Mouse (Mus musculus) brain, adult 2 months (tissue): Measurements from ENCODE around the gene Sgpp1.

Experiments
- DNase-seq: peaks from one replicate; pipeline ENCODE4 v3.0.0; 2011; ENCODE audit warnings: low read depth, low spot score

Gene Sgpp1

DNA sequence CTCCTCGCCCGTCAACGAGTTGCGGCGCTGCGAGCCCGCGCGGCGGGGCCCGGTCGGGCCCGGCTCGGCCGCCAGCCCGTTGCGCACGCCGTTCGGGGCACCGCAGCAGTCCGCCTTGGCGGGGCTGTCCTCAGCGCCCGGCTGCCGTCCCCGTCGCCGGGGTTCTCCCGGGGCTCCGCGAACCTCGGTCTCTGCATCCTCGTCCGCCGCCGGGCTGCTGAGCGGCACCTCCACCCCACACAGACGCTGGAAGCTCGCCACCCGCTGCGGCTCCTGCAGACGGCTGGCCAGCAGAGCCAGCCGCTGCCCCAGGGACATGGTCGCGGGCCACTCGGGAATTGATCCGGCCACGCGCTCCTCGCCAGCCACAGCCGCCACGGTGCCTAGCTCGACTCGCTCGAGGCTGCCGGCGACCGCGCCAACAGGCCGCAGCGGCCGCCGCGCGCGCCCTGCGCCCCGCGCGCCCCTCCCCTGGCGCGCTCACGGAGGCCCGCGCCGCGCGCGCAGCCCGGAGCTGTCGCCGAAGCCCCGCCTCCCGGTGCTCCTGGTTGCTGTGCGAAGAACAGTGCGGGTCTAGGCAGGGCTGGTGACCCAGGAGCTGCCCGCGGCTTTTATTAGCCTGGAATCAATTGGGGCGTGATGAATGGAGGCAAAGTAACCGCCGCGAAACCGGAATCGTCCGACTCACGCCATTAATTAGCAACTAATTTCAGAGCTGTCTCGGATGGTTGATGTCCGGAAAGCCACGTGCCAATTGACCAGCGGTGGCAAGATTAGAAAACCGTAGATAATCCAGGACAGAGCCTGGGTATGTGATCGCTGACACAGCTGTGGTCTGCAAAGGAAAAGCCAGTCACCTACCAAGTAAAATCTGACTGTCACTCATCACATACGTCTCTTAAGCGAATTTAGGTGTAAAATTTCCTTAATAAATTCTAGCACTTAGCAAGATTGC, at the start of gene Sgpp1:
Gene Sgpp1 (minus strand): TSS at position 484 of the 955 bp plus-strand sequence.
- DNase-seq = peak; percentile 93

DNA sequence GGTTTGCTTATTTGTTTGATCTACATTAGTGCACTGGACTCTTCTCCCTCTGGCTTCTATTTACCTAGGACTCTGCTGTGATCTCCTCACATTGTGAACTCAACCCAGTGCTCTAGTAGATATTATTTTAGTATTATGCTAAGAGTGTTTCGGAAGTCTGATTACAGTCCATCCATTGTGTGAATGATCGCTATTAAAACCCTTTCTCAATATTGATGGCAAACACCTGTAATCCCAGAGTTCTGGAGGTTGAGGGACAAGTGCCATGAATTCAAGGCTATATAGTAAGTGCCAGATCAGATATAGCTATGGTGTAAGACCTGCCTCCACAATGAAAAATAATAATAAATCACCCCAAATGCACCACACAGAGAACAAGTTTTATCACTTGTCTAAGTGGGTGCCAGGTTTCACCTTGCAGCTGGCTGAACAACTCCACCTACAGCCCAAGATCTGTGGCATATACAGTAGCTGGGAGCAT, 48.8 kb upstream of the Sgpp1 start:
- DNase-seq = no peak

DNA sequence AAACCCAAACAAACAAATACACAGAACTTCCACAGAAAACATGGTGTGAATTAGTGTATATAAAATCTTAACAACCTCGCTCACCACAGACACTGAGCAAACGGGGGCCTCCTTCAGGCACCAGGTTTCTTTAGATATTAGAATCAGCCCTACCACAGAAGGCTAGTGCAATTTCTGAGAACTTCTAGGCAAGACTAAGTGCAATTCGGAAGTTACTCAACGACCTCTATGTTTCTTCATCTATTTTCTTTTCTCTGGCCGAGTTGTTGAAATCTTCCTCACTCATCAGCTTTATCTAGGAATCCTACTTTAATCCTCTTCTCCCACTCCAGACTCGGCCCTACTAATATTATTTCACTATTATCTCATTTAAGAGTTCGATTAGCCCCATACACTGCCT, 46.5 kb upstream of the Sgpp1 start:
- DNase-seq = no peak

DNA sequence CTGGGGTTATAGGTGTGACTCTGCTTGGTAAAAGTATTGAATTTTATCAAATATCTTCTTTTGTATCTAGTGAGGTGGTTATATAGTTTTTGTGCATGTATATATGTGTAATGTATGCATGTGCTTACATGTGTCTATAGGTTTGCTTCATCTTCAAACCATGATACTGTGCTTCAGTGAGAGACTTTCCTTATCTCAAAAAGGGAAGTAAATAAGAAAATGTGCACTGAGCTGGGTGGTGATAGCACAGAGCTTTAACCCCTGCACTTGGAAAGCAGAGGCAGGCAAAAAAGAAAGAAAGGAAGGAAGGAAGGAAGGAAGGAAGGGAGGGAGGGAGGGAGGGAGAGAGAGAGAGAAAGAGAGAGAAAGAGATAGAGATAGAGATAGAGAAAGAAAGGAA, 45.9 kb upstream of the Sgpp1 start:
- DNase-seq = no peak

DNA sequence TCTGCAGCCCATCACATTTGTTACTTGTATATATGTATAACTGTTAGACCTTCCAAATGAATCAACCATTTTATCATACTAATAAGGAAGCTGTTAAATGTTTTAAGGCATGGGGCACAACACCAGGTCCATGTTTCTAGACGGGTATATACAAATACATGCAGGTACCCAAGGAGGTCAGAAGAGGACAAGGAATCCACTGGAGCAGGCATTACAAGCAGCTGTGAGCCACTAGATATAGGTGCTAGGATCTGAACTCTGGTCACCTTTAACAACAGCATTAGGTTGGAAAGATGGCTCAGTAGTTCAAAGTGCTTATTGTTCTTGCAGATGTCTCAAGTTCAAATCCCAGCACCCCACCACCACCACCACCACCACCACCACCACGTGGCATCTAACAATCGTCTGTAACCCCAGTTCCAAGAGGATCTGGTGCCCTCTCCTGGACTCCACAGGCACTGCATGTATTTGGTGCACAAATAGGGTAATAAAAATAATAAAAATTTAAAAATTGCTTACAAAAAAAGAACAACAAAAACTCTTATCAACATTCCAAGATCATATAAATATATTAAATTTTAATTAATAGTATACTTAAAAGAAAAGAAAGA, 37.0 kb upstream of the Sgpp1 start:
- DNase-seq = peak; percentile 48

DNA sequence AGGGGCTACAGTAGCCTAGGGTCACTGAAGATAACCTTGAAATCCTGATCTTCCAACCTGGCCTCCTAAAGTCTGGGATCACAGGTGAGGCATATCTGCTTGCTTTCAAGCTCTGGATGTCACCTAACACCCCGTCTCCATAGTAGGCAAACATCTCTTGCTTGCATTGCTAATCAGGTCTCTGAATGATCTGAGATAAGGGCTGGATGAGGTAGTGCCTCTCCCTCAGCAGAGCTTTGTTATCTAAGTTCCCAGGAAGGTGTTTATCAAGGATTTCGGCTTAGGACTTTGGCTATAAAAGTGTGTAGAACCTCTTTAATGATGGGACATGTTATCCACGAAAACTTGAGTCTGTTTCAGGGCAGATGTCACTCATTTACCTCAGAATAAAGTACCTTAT, 35.9 kb upstream of the Sgpp1 start:
- no peak for DNase-seq

DNA sequence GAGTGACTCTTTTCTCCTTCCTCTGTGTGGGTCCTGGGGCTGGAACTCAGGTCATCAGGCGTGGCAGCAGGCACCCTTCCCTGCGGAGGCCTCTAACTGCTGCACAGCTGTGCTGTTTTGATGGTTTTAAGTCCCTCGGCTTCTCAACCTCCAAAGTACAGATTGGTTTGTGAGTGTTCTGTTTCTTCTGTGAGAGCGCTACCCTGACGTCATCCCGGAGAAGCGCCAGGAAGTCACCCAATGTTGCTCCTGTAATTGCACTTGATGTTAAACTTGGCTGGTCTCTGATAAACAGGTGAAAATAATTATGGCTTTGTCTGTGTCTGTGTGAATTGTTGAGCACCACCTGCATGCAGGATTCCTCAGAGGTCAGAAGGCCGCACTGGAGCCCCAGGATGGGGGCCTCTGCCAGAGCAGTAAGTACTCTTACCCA, 31.4 kb upstream of the Sgpp1 start:
- DNase-seq = no peak

DNA sequence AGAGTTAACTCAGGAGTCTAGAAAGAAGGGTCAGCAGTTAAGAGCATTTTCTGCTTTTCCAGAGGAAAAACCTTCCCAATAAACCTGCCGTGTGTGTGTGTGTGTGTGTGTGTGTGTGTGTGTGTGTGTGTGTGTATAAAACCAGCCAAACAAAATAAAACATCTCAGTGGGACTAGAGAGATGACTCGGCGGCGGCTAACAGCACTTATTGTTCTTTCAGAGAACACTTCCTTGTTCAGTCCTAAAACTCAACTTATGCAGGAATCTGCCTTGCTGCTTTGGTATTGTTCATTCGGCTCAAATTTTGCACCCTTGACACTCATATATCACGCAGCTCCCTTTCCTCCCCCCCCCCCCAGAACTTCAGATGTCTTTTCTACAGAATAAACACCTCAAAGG, 30.9 kb upstream of the Sgpp1 start:
- DNase-seq = no peak

DNA sequence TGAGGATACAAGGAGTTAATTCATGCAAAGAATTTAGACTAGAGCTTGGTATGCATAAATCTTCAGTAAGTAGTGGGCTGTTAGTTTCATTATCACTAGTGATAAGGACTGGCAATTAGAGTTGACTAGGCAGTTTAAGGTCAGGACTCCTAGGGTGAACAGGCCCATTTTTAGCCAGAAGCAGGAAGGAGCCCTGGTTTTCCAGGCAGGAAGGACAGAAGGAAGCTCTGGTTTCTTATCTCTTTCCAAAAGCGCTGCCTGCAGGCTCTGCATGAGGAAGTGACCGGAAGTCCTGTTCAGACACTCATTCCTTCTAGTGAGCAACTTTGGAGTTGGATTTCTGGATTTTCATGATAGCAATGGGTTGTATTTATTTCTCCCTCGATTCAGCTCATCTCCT, 30.2 kb upstream of the Sgpp1 start:
- DNase-seq = no peak

DNA sequence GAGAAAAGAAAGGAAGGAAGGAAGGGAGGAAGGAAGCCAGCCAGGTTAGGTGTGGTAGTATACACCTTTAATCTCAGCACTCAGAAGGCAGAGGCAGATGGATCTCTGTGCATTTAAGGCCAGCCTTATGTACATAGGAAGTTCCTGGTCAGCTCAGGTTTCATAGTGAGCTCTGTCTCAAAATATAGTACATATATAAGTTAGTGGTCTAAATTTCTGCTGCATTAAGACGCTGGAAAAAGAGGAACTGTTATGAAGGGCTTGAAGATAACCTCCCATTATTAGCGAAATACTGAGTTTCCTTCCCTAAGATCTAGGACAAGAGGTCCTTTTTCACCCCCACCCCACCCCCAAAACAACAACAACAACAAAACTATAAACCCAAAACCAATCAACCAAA, 20.9 kb upstream of the Sgpp1 start:
- DNase-seq = no peak

DNA sequence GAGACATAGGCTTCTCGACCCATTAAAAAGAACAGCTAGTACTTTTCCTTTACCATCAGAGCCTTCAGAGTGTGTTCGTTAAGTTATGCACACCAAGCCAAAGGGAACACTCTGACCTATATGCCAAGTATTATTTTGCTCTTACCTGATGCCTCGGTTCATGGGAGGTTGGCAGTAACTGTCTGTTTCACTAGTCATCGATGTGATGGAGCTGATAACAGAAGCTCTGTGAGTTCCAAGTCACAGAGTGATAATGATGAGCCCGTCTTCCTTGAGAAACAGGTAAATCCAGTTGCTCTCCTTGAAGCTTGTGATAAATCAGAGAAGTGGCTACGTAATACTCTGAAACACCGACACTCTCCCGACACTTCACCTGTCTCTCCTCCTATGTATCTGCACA, 18.2 kb upstream of the Sgpp1 start:
- DNase-seq = no peak

DNA sequence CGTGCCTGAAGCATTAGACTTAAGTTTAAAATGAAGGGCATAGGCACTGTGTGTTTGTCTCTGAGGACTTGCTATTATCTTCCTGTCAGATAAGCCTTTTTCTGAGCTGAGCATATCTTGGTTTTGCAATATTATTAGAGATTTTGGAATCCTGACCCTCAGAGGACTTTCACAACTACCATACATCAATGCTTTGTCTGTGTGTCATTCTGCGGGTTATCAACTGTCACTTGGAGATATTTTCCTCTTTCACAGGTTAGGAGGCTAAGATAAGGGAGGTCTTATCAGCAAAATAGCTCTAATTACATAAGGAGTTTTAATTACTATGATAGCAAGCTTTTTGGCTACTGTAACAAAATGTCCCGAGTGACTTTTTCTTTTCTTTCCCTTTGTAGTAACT, 16.5 kb upstream of the Sgpp1 start:
- no peak for DNase-seq

DNA sequence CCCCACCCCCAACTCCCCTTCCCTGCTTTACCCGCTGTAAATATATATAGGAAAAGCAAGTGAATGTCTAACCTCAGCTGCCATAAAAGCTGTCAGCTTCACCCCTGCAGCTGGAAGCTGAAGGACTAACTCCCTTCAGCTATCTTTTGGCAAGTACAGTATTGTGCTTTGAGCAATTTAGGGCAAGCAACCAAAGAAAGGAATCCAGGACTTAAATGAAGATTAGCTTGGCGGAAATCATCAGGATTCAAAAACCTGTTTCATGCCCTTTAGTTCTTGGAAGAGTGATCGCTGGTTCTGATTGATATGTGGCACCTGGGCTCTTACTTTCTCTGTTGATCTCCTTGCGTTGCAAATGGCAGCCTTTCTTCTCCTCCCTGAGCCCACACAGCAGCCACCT, 13.0 kb upstream of the Sgpp1 start:
- DNase-seq = no peak

DNA sequence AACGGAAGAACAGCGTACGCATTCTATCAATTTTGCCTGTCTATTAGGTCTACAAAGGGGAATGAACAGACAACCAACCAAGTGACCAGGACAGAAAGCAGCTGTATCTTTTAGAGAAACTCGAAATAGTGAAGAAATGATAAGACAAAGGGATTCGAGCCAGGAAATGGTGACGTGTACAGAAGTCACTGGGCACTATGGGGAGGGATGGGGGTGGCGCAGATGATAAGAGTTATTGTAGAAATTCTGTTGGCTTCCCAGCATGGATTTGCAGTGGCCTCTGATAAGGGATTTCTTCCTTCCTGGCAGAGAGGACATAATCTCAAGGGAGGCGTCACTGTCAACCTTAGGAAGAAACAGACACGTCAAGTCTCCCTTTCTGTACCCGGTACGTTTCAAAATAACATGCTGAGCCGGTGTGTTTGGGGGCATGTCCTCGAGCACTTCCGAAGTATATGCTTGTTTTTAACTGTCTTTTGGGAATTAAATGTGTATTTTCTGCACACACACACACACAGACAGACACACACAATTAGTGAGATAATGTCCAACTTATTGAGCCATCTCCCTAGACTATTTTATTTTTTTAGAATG, 10.3 kb upstream of the Sgpp1 start:
- no peak for DNase-seq

DNA sequence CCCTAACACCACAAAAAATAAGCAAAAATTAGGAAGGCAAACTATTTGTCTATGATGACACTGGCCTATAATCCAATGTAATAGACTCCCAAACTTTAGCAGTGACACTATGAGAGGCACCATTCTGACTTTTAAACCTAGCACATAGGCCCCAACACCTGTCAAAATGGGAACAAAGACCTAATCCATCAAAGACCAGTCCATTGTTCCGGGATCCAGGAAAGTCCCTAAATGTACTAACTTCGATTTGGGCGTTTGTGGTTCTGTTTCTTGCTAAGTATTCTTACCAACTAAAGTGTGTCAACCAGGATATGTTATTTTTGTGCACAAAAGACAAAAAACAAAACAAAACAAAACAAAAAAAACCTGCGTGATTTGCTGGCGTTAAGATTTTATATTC, 6.6 kb upstream of the Sgpp1 start:
- no peak for DNase-seq

DNA sequence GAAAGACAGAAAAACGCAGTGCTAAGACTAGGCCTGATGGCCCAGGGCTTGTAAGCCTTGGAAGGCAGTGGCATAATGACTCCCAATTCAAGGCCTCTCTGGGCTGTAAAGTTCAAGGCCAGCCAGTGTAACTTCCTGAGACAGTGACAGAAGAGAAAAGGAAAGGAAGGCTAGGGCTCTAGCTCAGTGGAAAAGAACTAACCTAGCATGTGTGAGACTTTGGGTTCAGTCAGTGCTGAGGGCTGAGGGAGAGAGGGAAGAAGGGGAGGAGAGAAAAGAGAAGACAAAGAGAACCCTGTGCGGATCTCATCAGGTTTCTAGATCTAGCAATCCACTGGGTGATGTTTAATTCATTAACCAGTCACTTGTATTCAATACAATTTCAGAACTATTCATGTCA, 5.7 kb upstream of the Sgpp1 start:
- DNase-seq = no peak

DNA sequence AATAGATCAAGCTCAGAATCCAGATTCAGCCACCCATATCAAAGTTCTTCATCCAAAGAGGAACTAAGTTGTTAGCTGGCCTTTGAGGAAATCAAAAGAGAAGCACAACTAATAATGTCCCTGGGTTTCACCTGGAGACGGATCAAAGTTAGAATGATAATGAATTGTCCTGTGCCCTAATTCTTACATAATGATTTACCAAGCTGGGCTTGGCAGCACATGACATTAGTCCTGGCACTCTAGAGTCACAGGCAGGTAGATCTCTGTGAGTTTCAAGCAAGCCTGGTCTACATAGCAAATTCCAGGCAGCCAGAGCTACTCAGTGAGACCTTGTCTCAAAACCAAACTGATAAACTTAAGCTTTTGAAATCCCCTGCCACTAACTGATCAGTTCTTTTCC, 4.9 kb upstream of the Sgpp1 start:
- no peak for DNase-seq

DNA sequence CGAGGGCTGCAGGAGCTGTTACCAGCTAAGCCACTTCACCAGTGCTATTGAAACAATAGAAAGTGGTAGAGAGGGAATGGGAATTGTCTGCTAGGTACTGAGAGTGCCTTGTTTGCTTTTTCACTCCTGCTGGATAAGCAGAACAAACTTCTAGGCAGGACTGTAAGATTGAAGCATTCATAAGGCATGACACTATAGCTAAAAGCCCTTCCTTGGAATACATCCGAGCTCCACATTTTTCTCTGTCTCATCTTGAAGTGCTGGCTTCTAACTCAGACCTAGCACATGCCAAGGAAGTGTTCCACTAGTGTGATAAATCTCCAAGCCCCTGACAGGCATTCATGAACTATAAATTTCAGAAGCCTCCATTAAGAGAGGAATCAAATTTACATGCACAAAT, 4.1 kb upstream of the Sgpp1 start:
- no peak for DNase-seq

DNA sequence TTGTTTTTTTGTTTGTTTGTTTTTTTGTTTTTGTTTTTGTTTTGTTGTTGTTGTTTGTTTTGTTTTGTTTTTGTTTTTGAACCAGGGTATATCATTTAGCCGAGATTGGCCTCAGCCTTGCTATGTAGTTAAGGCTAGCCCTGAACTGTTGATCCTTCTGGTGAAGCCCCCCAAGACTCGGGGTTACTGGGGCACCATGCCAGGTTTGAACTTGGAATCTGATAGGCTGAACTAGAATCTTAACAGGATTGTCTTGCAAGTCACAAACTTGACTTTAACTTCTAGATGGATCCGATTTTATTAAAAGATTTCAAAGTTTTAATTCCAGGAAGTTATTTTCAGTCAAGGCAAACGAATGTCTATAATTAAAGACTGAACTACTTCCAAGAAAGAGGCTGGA, 767 bp upstream of the Sgpp1 start:
- no peak for DNase-seq

DNA sequence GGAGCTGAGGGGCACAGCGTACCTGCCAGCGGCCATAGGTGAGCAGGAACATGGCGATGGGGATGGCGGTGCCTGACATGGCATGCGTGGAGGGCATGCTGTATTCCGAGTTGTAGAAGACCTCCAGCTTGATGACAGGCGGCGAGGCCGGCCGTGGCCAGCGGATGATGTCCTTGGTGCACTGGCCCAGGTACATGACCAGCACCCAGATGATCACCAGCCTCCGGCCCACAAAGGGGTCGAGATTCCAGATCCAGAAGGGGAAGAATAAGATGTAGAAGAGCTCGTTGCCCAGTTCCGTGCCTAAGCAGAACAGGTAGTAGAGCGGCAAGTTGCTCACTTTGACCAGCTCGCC, 661 bp downstream of the Sgpp1 start:
- DNase-seq = peak; percentile 46

DNA sequence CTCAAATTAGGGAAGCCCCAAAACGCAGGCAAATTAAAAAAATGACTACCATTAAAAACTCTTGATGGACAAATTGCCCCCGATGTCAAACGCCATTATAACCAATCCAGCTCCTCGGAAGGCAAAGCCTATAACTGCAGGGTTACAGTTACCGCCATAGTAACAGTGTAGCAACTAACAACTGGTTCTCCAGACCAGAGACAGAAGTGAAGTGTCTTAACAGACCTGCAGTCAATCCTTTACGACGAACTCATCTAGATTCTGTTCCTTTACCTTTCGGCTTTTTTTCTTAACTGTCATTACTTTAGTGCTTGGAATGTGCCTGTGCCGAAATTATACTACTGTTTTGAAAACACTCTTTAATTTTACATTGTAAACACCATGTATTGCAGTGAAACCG, 1.4 kb downstream of the Sgpp1 start:
- DNase-seq = peak; percentile 26

DNA sequence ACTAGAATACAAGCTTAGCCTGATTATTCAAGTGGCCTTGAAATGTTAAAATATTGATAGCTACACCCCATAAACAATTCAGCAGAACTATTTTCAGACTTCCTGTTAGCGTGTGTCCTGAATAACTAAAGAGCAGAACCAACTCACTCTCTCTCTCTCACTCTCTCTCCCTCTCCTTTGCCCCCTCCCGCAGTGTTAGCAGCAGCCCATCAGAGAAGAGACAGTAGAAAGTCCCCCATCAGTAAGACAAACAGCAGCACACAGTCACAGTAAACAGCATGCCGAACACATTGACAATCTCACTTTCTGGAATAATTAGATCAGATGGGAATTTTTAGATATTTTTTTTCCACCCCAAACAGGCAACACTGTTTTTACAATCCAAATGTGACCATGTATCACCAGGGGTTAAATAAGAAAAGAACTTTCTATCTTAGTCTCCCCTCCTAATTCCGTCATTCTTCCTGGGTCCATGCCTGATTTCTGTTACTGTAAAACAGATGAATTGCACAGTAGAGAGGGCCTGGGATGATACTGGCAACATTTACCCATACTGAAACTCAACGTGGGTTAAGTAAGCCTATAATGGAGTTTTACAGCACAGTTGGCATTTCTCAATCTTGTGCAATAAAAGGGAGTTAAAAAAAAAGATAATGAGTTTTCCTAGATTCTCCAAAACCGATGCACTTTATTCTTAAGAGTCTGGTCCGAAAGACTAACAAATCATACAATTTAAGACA, 2.0 kb downstream of the Sgpp1 start:
- DNase-seq = peak; percentile 12
